16 mouse cellular contexts compared by ENCODE assay signal in the genomic region with DNA sequence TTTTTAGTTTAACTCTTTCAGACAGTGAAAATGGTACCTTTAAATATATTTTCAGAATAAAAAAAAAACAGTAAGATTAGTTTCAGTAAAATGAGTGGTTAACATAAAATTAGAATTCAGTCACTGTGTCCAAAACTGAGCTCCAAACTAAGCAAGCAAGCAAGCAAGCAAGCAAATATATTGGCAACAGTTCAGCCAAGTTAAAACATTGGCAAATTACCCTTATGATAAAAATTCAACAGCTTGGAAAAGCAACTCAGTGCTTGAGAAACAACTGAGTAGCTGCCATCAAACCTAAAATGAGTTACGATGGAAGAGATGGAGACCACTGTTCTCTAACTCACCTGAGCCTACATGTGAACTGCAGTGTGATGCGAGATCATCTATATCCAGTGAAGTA.
DNase-seq lines count a peak whose midpoint lies in the region.
"Had no signal": no experiment of that assay in that cellular context is flagged by ENCODE, and none has a peak within 500 bp of the region (broad histone marks: within the 10 kb centered on the region; RNA-seq: fewer than 3 reads in every experiment).

No protein-coding gene starts in this region.

- DNase-seq in heart, adult 8-10 months (ENCODE audit: low spot score): peak; percentile 33
- DNase-seq in heart, adult 11 months: no peak
- DNase-seq in lung, postnatal 25 days (ENCODE audit: low spot score): peak; percentile 2
- no peak for DNase-seq in lung, postnatal 14 days
- peak; percentile 26 for DNase-seq in brain, adult 2 months (ENCODE audit: low read depth, low spot score)
- DNase-seq in urinary bladder, postnatal 36 days (ENCODE audit: low spot score in 2 of 2): no peak
- DNase-seq in layer of hippocampus, adult 9-10 months (ENCODE audit: low spot score): no peak
- DNase-seq: adrenal gland, adult 8-10 months; adrenal gland, postnatal 36 days; B cell, adult 2 months; cerebellum, adult 18-20 months; cerebellum, adult 9-11 months; cerebellum, postnatal 36 days; gastrocnemius, postnatal 14 days; heart, postnatal 36 days; kidney, adult 2 months had no signal

Comparison
In these comparisons a context has a peak if more than half of its experiments do, and no peak if none do; other contexts are left out.
1. DNase-seq: peak in heart, adult 8-10 months (single experiment), lung, postnatal 25 days (single experiment) and brain, adult 2 months (single experiment); none in heart, adult 11 months (single experiment), lung, postnatal 14 days (single experiment), urinary bladder, postnatal 36 days (0 of 2) and layer of hippocampus, adult 9-10 months (single experiment).